Mouse (Mus musculus): ENCODE measurements around the gene Unc93a2.
"Not testable (repeated sequence)": the region's sequence is repeated elsewhere in the genome, so short reads cannot be mapped to it uniquely, and the experiment has no call there.

GRCm38 (mm10) chr17:7360749-7361465 is 24.4 kb downstream of the Unc93a2 start:
- TF ChIP-seq POLR2A, CTCF (IDR thresholded peaks at IDR 0.05; ENCODE audit: insufficient read depth, low read depth, low read length): not testable (repeated sequence)
